Mouse (Mus musculus) cerebellum, adult 18-20 months (tissue): ENCODE data around the gene Ttc22.

Experiments used
- DNase-seq, 2 experiments: peaks; one replicate each; pipeline ENCODE4 v3.0.0; 2021

Ttc22 gene

DNA sequence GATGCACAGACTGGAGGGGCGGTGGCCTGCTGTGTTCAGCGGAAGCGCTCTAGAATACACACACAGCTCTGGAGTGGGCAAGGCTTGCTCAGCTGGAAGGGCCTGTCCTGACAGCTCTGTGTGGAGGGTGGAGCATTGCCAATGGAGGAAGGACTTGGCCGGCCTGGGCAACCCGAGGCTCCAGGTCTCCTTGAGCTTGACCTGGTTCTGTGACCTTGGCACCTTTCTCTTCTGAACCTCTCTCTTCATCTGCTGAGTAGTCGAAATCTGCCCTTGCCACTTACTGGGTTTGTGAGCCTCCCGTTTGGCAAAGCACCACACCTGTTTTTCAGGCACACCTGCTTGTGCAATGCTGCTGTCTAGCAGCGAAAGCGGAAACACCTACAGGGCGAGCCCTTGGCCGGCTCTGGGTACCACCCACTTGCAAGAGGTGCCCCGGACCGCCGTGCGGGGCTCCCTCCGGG, at the start of gene Ttc22:
TSS of gene Ttc22 (plus strand) at position 403 of the 464 bp plus-strand sequence.
- no peak for DNase-seq

GRCm38 (mm10) chr4:106575022-106575421, 47.2 kb upstream of the Ttc22 start:
- DNase-seq = no peak

GRCm38 (mm10) chr4:106577511-106577910, 44.7 kb upstream of the Ttc22 start:
- no peak for DNase-seq

DNA sequence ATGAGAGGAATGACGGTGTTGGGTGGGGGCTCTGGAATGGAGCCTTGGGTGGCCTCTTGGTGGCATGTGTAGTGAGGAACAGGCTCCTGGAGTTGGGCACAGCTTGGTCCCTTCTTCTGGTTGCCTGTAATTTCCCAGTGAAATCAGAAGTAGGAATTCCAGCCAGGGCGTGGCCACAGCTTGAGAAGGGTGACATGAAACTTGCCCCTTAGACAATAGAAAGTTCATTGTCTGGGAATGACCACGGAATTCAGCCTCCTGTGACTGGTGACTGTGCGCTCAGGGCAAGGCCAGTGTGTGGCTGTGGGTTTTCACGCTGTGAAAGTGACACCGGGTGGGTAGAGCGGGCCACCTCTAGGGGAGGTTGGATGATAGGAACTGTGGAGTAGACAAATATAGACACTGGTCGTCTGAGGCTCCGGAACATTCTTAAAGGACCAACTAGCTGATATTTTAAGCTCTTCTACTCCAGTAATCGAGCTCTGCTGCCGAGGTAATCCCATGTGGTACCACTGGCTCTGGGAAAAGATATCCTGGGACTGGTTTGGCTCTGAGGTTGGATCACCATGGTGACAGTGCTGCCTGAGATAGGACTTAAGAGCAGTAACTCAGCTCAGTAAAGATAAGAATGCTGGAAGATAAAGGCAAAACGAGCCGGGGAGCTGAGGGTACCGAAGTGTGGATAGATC, 40.9 kb upstream of the Ttc22 start:
- no peak for DNase-seq

DNA sequence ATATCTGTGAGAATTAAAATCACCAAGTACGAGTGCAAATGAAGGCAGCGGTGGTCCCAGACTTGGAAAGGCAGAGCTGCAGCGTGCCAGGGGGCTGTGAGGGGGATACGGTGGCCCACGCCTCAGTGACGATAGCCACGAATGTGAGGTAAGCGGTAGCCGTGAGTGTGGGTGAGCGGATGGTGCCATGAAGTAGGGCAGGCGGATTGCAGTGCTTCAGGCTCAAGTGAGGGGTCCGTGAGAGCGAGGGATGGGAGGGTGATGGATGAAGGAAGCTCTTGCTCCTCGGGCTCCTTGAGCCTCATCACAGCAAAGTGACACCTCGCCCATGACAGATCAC, 40.4 kb upstream of the Ttc22 start:
- DNase-seq = no peak

DNA sequence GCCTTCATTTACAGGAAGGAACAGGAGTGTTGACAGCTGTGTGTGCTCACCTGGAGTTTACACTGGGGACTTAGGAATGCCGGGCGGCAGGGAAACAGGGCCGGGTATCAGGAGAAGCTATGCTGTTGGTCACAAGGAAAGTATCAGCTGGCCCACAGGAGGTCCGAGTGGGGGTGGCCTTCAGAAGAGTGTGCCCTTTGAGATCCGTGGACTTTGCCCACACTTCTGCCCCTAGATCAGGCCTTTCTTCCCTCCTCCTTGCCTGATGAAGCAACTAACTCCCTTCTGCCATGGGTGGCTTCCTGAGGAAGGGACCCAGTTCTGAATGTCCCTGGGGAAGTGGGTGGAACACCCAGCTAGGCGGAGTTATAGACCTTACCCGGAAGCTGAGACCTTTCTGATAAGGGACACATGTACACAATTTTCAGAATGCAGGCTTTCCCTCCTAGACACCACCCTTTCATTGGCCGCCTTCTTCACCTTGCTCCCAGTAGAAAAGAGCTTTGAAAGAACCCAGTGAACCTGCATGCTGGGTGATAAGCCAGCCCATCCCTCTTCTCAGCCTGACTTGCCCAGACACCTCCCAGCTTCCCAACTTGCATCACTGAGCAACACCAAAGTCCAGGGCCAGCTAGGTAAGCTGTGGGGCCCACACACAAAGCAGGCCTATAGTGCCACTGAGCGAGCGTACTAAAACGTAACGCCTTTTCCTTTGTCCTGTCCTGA, 39.6 kb upstream of the Ttc22 start:
- DNase-seq = no peak

DNA sequence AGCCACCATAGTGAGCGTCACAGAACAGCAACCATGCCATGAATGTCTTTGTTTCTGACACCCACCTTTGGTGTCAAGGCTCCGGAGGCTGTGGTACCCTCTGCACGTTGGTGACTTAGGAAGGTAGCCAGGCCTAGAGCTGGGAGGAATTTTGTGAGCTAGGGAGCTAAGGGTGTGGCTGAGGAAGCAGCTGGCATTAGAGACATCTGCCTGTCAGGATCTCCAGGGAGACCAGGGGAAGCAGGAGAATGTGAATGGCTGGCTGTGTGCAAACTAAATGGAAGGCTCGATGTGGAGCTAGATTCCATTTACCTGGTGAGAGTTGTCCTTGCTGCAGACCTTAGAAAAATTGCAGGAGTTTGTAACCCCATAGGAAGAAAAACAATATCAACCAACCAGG, 37.6 kb upstream of the Ttc22 start:
- no peak for DNase-seq

- no peak for DNase-seq
Observed at GRCm38 (mm10) chr4:106587075-106587474, 35.2 kb upstream of the Ttc22 start.

DNA sequence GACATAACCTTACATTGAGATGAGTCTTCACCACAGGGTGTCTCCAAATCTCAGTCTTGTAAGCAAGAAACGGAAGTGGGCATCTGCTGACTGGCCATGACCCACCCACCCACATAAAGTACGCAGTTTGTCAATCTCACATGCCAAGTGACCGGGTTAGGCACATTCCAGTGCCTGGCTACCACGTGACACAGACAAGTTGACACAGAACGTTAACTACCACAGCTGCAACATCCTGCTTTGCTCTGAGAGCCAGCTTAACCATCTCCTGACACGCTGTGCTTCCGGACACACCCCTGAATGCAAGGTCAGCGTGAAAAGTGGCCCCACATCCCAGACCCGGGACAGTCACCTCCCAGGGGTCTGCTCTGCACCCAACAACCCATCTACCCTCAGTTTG, 32.1 kb upstream of the Ttc22 start:
- DNase-seq = no peak

DNA sequence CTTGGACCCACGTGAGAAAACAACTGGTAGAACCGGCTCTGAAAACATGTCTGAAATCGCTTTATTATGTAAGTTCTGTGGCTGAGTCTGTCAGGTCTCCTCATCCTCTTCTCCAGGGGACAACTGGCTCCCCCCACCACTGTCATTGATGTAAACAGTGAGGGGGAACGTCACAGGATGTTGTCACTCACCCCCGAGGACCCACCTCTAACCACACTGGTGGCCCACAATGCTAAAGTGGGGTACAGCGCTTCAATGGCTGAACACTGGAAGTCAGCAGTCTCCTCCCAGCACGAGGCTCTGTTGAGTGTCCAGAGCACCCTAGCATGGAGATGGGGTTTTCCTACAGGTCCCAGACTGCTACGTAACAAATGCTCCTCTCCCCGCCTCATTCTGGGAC, 31.4 kb upstream of the Ttc22 start:
- no peak for DNase-seq

GRCm38 (mm10) chr4:106593636-106594035, 28.6 kb upstream of the Ttc22 start:
- DNase-seq = no peak

DNA sequence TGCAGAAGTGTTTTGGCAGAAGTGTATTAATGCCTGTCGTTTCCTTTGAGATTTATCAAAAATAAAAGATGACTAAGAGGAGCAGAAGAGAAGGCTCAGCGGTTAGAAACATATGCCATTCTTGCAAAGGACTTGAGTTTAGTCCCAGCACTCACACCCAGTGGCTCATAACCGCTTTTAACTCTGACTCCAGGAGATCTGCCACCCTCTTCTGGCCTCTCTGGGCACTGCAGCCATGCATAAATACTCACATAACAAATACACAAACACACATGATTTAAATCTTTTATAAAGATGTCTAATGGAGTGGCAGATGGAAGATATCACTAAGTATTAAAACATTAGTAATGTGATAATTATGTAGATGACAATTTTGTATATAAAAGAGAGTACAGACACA, 26.0 kb upstream of the Ttc22 start:
- DNase-seq = no peak

GRCm38 (mm10) chr4:106597055-106597454, 25.2 kb upstream of the Ttc22 start:
- no peak for DNase-seq

DNA sequence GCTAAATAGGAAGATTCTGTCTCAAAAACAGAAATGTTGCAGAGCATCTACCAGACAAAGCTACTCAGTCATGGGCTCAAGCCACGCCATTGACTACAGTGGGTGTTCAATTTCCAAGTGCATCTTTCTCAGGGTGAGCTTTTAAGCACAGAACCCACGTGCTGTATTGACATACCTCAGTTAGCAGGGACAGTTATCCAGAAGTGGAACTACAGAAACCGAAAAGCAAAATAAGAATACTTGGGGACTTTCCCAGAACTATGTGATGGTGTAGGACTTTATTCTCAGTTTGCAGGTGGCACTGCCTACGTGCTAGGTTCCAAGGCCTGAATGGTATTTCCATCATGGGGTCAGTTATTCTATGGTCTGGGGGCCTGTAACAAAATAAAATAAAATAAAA, 24.5 kb upstream of the Ttc22 start:
- no peak for DNase-seq

GRCm38 (mm10) chr4:106599415-106599814, 22.8 kb upstream of the Ttc22 start:
- DNase-seq = no peak

DNA sequence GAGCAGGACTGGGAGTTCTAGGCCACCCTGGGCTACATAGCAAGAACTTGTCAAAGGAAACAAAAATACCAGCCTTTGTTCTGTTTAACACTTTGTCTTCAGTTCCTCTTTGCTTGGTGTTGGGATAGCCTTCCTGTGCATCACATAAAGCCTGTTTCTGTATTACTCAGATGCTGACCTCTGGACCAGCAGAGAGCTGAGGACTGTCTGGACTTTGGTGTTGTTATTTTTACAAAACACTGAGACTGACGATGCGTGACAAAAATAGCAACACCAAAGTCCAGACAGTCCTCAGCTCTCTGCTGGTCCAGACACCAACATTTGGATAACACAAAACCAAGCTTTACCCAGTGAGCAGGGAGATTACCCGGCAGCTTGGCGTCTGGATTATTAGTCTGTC, 21.5 kb upstream of the Ttc22 start:
- no peak for DNase-seq

DNA sequence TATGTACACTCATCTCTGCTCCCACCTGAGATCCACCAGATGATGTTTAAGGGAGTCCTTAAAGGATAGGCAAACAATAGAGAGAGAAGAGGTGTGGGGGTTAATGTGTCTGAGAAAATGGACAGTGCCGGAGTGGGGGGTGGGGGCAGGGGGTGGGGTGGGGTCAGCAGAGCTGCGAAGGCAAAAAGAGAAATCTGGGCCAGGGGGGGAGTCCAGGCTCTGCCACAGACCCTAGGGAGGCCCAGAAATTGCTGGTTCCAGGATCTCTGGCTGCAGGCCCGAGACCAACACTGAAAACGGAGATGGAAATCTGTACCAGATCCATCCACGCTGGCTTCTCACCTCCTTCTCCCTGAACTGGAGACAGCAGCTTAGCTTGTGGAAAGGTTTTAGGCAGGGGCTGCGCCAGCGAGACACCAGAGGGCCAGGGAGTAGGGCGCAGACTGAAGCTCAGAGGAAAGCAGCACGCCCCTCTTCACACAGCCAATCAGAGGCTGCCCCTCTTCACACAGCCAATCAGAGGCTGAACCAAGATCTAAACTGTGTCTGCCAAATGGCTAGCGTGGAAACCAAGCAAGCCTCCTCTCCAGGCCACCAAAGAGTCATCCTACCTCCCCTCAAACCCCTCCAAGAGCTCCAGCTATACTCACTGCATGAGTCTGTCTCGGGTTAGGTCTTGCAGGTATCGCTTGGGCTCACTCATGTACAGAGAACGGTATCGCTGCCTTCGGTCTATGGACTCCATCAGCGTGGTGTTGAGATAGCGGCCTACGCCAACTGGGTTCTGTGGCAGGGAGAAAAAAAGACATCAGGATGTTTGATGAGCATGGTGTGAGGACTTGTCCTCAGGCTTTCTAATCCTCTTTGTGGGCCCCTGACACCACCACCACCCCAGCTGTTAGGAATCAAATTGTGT, 15.3 kb upstream of the Ttc22 start:
- DNase-seq = peak in 1 of 2 experiments; percentile 22

- DNase-seq = no peak
Observed at GRCm38 (mm10) chr4:106607905-106608304, 14.3 kb upstream of the Ttc22 start.

DNA sequence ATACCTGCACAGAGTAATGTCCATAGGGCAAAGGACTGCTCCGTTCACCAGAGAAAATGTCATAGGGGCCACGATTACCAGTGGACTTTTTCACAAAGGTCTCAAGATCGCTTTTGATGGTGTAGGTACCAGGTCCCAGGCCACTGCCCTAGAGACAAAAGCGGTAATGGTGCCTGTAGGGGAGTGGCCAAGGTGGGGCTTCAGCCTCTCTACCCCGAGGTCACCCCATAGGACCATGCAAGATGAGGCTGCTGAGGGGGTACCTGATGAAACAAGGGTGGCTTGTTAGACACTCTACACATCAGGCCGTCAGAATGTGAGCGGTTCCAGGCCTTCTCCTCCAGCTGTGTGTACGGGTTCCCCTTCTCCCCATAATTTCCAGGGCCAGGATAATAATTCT, 9.1 kb upstream of the Ttc22 start:
- DNase-seq = no peak

DNA sequence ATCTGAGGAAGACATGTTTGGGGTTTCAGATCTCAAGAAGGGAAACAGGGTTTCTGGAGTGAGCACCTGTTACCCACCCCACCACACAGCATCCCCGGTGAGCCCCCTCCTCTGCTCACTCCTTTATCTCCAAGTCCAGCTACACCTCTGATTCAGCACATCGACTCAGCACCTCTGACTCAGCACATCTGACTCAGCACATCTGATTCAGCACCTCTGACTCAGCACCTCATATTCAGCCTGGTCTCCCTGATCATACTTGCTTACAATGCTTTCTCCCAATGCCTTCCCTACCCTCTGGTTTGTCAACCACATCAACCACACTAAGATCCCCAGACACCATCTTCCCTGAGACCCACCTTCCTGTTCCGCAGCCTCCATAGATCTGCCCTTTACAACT, 8.7 kb upstream of the Ttc22 start:
- DNase-seq = no peak

GRCm38 (mm10) chr4:106614180-106614797, 7.9 kb upstream of the Ttc22 start:
- peak; percentile 53 to 71 for DNase-seq

GRCm38 (mm10) chr4:106614881-106615280, 7.4 kb upstream of the Ttc22 start:
- no peak for DNase-seq

GRCm38 (mm10) chr4:106615637-106616036, 6.6 kb upstream of the Ttc22 start:
- DNase-seq = no peak
